Mouse (Mus musculus) liver, embryonic 14.5 days (tissue): Measurements from ENCODE around the gene B230219D22Rik. TPM values are rescaled to one million over a fixed set of nuclear protein-coding genes. Genes with fewer than 3 reads are reported as not detected.
A peak's percentile ranks its signal among the peaks of the same experiment; 100 is the strongest.

Experiments
- ATAC-seq: fragments of 200-750 bp; cut with Nextera tagmentation; 2 replicates; pipeline ENCODE4 v1.8.0; 2017; ENCODE audit warnings: moderate number of reproducible peaks, mild to moderate bottlenecking, moderate library complexity; ENCODE audit not compliant: insufficient read depth
- DNase-seq, 3 experiments: peaks; one replicate each; pipeline ENCODE4 v3.0.0-alpha.2; 2012 to 2013; ENCODE audit warnings: low read depth in 3 of 3, low spot score in 3 of 3
- H3K27ac ChIP-seq: fragments of 300-500 bp; sonication (generic); 2 replicates; pipeline ENCODE4 v1.5.1; 2014; ENCODE audit warnings: moderate library complexity, mild to moderate bottlenecking, control low read depth, inconsistent platforms
- H3K27me3 ChIP-seq: fragments of 300-500 bp; sonication (generic); 2 replicates; pipeline ENCODE4 v1.6.1; 2014; ENCODE audit warnings: mild to moderate bottlenecking, low read length, moderate library complexity; ENCODE audit not compliant: control insufficient read depth, insufficient read depth
- H3K36me3 ChIP-seq: fragments of 300-500 bp; sonication (generic); replicated peaks from 2 replicates; pipeline ENCODE4 v1.6.1; 2014; ENCODE audit warnings: low read depth; ENCODE audit not compliant: control insufficient read depth, insufficient read depth
- H3K4me1 ChIP-seq, 2 experiments: fragments of 200-500 bp in 1 of 2; fragments of 300-500 bp in 1 of 2; sonication (generic) in 1 of 2; replicated peaks; 2 replicates each; pipeline ENCODE4 v1.6.1; 2012 to 2014; ENCODE audit warnings: antibody characterized with exemption in 1 of 2, inconsistent platforms in 1 of 2, low read length in 1 of 2; ENCODE audit not compliant: control insufficient read depth in 2 of 2, insufficient read depth in 2 of 2
- H3K4me2 ChIP-seq: fragments of 300-500 bp; sonication (generic); 2 replicates; pipeline ENCODE4 v1.6.1; 2014; ENCODE audit warnings: low read depth, mild to moderate bottlenecking, control low read depth, moderate library complexity
- H3K4me3 ChIP-seq, 2 experiments: fragments of 200-500 bp in 1 of 2; fragments of 300-500 bp in 1 of 2; sonication (generic) in 1 of 2; 2 replicates each; pipeline ENCODE4 v1.5.1; 2012 to 2014; ENCODE audit warnings: low read depth in 2 of 2, low read length in 2 of 2, mild to moderate bottlenecking in 2 of 2, control low read depth in 1 of 2, inconsistent platforms in 1 of 2, moderate library complexity in 1 of 2; ENCODE audit not compliant: insufficient read depth in 1 of 2
- H3K9ac ChIP-seq: fragments of 300-500 bp; sonication (generic); replicated peaks from 2 replicates; pipeline ENCODE4 v1.6.1; 2014; ENCODE audit warnings: mild to moderate bottlenecking, control low read depth, moderate library complexity
- H3K9me3 ChIP-seq: fragments of 300-500 bp; sonication (generic); 2 replicates; pipeline ENCODE4 v1.6.1; 2016; ENCODE audit warnings: low read length, mixed read lengths; ENCODE audit not compliant: control insufficient read depth
- CTCF ChIP-seq: IDR thresholded peaks from 2 replicates; pipeline ENCODE4 v1.5.1; 2016; ENCODE audit warnings: antibody characterized with exemption, low read depth, control low read depth
- EP300 ChIP-seq: IDR thresholded peaks from 2 replicates; pipeline ENCODE4 v1.6.1; 2016; ENCODE audit warnings: antibody characterized with exemption, low read depth
- WGBS: fragments of 180-500 bp; shearing (Covaris S2); extraction: QIAGEN DNeasy Blood & Tissue Kit; methylation state at CpG from one replicate; pipeline ENCODE4 v1.1.7; 2014; ENCODE audit not compliant: insufficient replicate concordance; 5-methylcytosine and 5-hydroxymethylcytosine counted together
- polyA plus RNA-seq, 2 experiments: library from polyadenylated mRNA; depleted of rRNA in 1 of 2; stranded (reverse) in 1 of 2; unstranded in 1 of 2; fragments of >200 nt; fragmentation: Nextera tagmentation in 1 of 2; extraction: Ambion mirVana in 1 of 2; gene quantifications; 2 replicates each; pipeline versions ENCODE4 v1.2.1 to v1.2.3; 2012 to 2014

The B230219D22Rik gene
- polyA plus RNA-seq, 2 experiments = 8.4 to 17.4 TPM

- Histone ChIP-seq H3K4me1 (peaks cover 6 to 9% of the 10 kb centered on the region in 2 experiments; a peak in 1 of 4 replicates), H3K9me3 (no peaks in the 10 kb centered on the region), H3K27me3 (no peaks in the 10 kb centered on the region), H3K4me2 (no peak overlapping the region), H3K27ac (no peak overlapping the region), H3K4me3 (no peak overlapping the region), H3K9ac (no peak overlapping the region), H3K36me3 (no peaks in the 10 kb centered on the region)
- WGBS = 74% methylated on average over 3 of the region's 3 CpGs
- TF ChIP-seq CTCF = no peak
- no peak for TF ChIP-seq EP300
- no peak for ATAC-seq
- DNase-seq = no peak
These were observed 19.9 kb downstream of the B230219D22Rik start for GRCm38 (mm10) chr13:55712846-55713245.

- peak within 1 kb of the TSS; percentile 67 for H3K4me2 ChIP-seq
- TF ChIP-seq CTCF (no peak), EP300 (no peak)
- H3K9me3 ChIP-seq = no peaks in the 10 kb centered on the region
- no peaks in the 10 kb centered on the region for H3K27me3 ChIP-seq
- H3K27ac ChIP-seq = peak within 1 kb of the TSS; percentile 48; the same call in 1 of the 2 replicates
- under 1% methylated on average over 62 of the region's 63 CpGs for WGBS
- H3K9ac ChIP-seq = peak within 1 kb of the TSS; percentile 95
- DNase-seq (peak; percentile 55 to 69 (median 64)), ATAC-seq (peak; percentile 94)
- peaks cover 6 to 9% of the 10 kb centered on the region in 2 experiments; a peak in 1 of 4 replicates for H3K4me1 ChIP-seq
- H3K4me3 ChIP-seq = peak within 1 kb of the TSS; percentile 84 to 95
- H3K36me3 ChIP-seq = no peaks in the 10 kb centered on the region
These were observed 21.7 kb downstream of the B230219D22Rik start, which contains the start of gene Txndc15 for GRCm38 (mm10) chr13:55714501-55715166. Gene Txndc15 (plus strand): TSS chr13:55714650.

- H3K36me3 ChIP-seq = no peaks in the 10 kb centered on the region
- TF ChIP-seq CTCF (no peak), EP300 (no peak)
- H3K4me2 ChIP-seq = peak overlapping the region; percentile 67
- H3K4me1 ChIP-seq = peaks cover 6 to 9% of the 10 kb centered on the region in 2 experiments; a peak in 1 of 4 replicates
- no peaks in the 10 kb centered on the region for H3K27me3 ChIP-seq
- H3K4me3 ChIP-seq = peak overlapping the region; percentile 84 to 95
- no peak overlapping the region for H3K27ac ChIP-seq
- no peaks in the 10 kb centered on the region for H3K9me3 ChIP-seq
- no peak for DNase-seq
- ATAC-seq = no peak
- 9% methylated on average over 5 of the region's 5 CpGs for WGBS
- peak overlapping the region; percentile 95 for H3K9ac ChIP-seq
These were observed 22.2 kb downstream of the B230219D22Rik start for GRCm38 (mm10) chr13:55715167-55715512.

GRCm38 (mm10) chr13:55715908-55716510 lies 23.1 kb downstream of the B230219D22Rik start:
- Histone ChIP-seq H3K27me3 (no peaks in the 10 kb centered on the region), H3K36me3 (no peaks in the 10 kb centered on the region), H3K27ac (no peak overlapping the region), H3K4me2 (no peak overlapping the region), H3K9me3 (no peaks in the 10 kb centered on the region), H3K4me3 (no peak overlapping the region), H3K4me1 (peaks cover 6 to 9% of the 10 kb centered on the region in 2 experiments; a peak in 1 of 4 replicates), H3K9ac (no peak overlapping the region)
- TF ChIP-seq EP300 = no peak
- WGBS = 86% methylated on average over 7 of the region's 7 CpGs
- DNase-seq (no peak), ATAC-seq (no peak)

- TF ChIP-seq EP300 (no peak), CTCF (no peak)
- no peak for ATAC-seq
- no peaks in the 10 kb centered on the region for H3K27me3 ChIP-seq
- H3K4me3 ChIP-seq = no peak overlapping the region
- DNase-seq = no peak
- no peaks in the 10 kb centered on the region for H3K9me3 ChIP-seq
- 73% methylated on average over 8 of the region's 8 CpGs for WGBS
- no peaks in the 10 kb centered on the region for H3K36me3 ChIP-seq
- no peak overlapping the region for H3K27ac ChIP-seq
- no peak overlapping the region for H3K9ac ChIP-seq
- H3K4me2 ChIP-seq = no peak overlapping the region
- H3K4me1 ChIP-seq = peaks cover 2 to 4% of the 10 kb centered on the region in 2 experiments; a peak in 2 of 4 replicates
These were observed 28.6 kb downstream of the B230219D22Rik start for GRCm38 (mm10) chr13:55721516-55721915.
